Comparison of ENCODE assay signal across 13 mouse cellular contexts in genomic region chr12:26370004-26370403, GRCm38 (mm10). TPM values are rescaled to one million over a fixed set of nuclear protein-coding genes. Genes with fewer than 3 reads are reported as not detected.
DNase-seq lines count a peak whose midpoint lies in the region; ATAC-seq and TF ChIP-seq lines count a peak whose summit lies in the region.
"Had no signal": no experiment of that assay in that cellular context is flagged by ENCODE, and none has a peak within 500 bp of the region (broad histone marks: within the 10 kb centered on the region; RNA-seq: fewer than 3 reads in every experiment).

No protein-coding gene starts in this region.

- H3K9ac ChIP-seq in midbrain, embryonic 15.5 days, result no peak overlapping the region
- H3K9ac ChIP-seq: heart, embryonic 15.5 days; limb, embryonic 13.5 days had no signal

- no peaks in the 10 kb centered on the region for H3K36me3 ChIP-seq in midbrain, embryonic 15.5 days (replicated peaks)
- H3K36me3 ChIP-seq: G1E; heart, embryonic 15.5 days had no signal

- 69% methylated on average over 8 of the region's 8 CpGs for WGBS in midbrain, embryonic 15.5 days

- H3K4me2 ChIP-seq in midbrain, embryonic 15.5 days, result no peak overlapping the region
- H3K4me2 ChIP-seq: heart, embryonic 15.5 days; limb, embryonic 13.5 days had no signal

- no peak overlapping the region for H3K4me3 ChIP-seq in midbrain, embryonic 15.5 days
- H3K4me3 ChIP-seq: heart, embryonic 15.5 days; limb, embryonic 13.5 days had no signal

- no peak for TF ChIP-seq POLR2A in brain, embryonic 14.5 days (IDR thresholded peaks at IDR 0.05; ENCODE audit: borderline replicate concordance, extremely low read depth, insufficient read depth, insufficient read length, poor library complexity, severe bottlenecking)

- 0 out of 2 replicates have a peak, but pooled peaks have one; percentile 17 for ATAC-seq in cerebellum, adult (ENCODE audit: insufficient number of reproducible peaks, low FRiP score, low TSS enrichment)
- ATAC-seq in midbrain, embryonic 15.5 days (replicated peaks), result peak; percentile 56

- no peaks in the 10 kb centered on the region for H3K27me3 ChIP-seq in midbrain, embryonic 15.5 days (replicated peaks)
- H3K27me3 ChIP-seq: heart, embryonic 15.5 days; limb, embryonic 13.5 days had no signal

- H3K27ac ChIP-seq in midbrain, embryonic 15.5 days, result 0 out of 2 replicates have a peak overlapping the region, but pooled peaks have one; percentile 18
- H3K27ac ChIP-seq: heart, embryonic 15.5 days; limb, embryonic 13.5 days had no signal

- TF ChIP-seq CTCF in brain, embryonic 14.5 days (IDR thresholded peaks at IDR 0.05; ENCODE audit: borderline replicate concordance, extremely low read depth, insufficient read depth, insufficient read length), result no peak

- H3K9me3 ChIP-seq in midbrain, embryonic 15.5 days, result no peaks in the 10 kb centered on the region
- H3K9me3 ChIP-seq: heart, embryonic 15.5 days; limb, embryonic 13.5 days had no signal

- H3K4me1 ChIP-seq in midbrain, embryonic 15.5 days, result no peaks in the 10 kb centered on the region

- no peak for DNase-seq in cerebellum, adult 11 months
- DNase-seq in brain, embryonic 14.5 days (ENCODE audit: low read depth), result peak; percentile 86
- peak; percentile 19 to 69 for DNase-seq in layer of hippocampus, adult 18-20 months (ENCODE audit: low spot score in 2 of 2)
- DNase-seq in urinary bladder, postnatal 25 days (ENCODE audit: low spot score), result no peak
- DNase-seq in testis, postnatal 10 days (ENCODE audit: low spot score), result no peak
- DNase-seq in heart, postnatal 4 days, result no peak
- DNase-seq: adrenal gland, adult 2 months; kidney, adult 9 months had no signal

RNA-seq across cellular contexts. Expression of gene Rnf144a, which starts 45.0 kb away (rescaled TPM):
- 24.3 and 28.3 TPM in 2 replicates for polyA plus RNA-seq in brain, embryonic 14.5 days (2012; rRNA removed)
- total RNA-seq in layer of hippocampus, adult 18-20 months (2021), result 10 to 100 TPM; 23.4 to 24.4 TPM
- polyA plus RNA-seq in midbrain, embryonic 15.5 days (2015; fragmentation: Nextera tagmentation; extraction: Ambion mirVana), result 29.9 and 30.8 TPM in 2 replicates
- 10 to 100 TPM; 33.6 to 39.6 TPM for total RNA-seq in heart, postnatal 4 days (2021)
- polyA plus RNA-seq: G1E had no signal

Comparison
In these comparisons a context has a peak if more than half of its experiments do, and no peak if none do; other contexts are left out.
1. DNase-seq: peak in brain, embryonic 14.5 days (single experiment) and layer of hippocampus, adult 18-20 months (2 of 2); none in cerebellum, adult 11 months (single experiment), urinary bladder, postnatal 25 days (single experiment), testis, postnatal 10 days (single experiment) and heart, postnatal 4 days (single experiment).